Mouse (Mus musculus) heart, embryonic 10.5 days (tissue): Measurements from ENCODE around the gene Ubtd1. TPM values are rescaled to one million over a fixed set of nuclear protein-coding genes. Genes with fewer than 3 reads are reported as not detected.

Experiments used
- DNase-seq: peaks from one replicate; pipeline ENCODE4 v3.0.0-alpha.2; 2017; ENCODE audit warnings: low spot score
- H3K27ac ChIP-seq: fragments of 300-500 bp; sonication (generic); 2 replicates; pipeline ENCODE4 v1.5.1; 2016; ENCODE audit warnings: mild to moderate bottlenecking
- H3K27me3 ChIP-seq: fragments of 300-500 bp; sonication (generic); 2 replicates; pipeline ENCODE4 v1.6.1; 2016; ENCODE audit warnings: mild to moderate bottlenecking; ENCODE audit not compliant: poor library complexity, insufficient read depth, severe bottlenecking
- H3K36me3 ChIP-seq: fragments of 300-500 bp; sonication (generic); 2 replicates; pipeline ENCODE4 v1.6.1; 2016; ENCODE audit warnings: mild to moderate bottlenecking, moderate library complexity
- H3K4me1 ChIP-seq: fragments of 300-500 bp; sonication (generic); 2 replicates; pipeline ENCODE4 v1.6.1; 2016; ENCODE audit warnings: mild to moderate bottlenecking
- H3K4me3 ChIP-seq: fragments of 300-500 bp; sonication (generic); 2 replicates; pipeline ENCODE4 v1.5.1; 2016; ENCODE audit warnings: mild to moderate bottlenecking, moderate library complexity
- H3K9me3 ChIP-seq: fragments of 300-500 bp; sonication (generic); 2 replicates; pipeline ENCODE4 v1.6.1; 2016; ENCODE audit warnings: mild to moderate bottlenecking, moderate library complexity
- WGBS: fragments of 180-500 bp; shearing (Covaris S2); methylation state at CpG from one replicate; pipeline ENCODE4 v1.1.7; 2016; 5-methylcytosine and 5-hydroxymethylcytosine counted together
- polyA plus RNA-seq: library from polyadenylated mRNA; unstranded; fragments of >200 nt; fragmentation: Nextera tagmentation; extraction: Ambion mirVana; gene quantifications from 2 replicates; pipeline ENCODE4 v1.2.1, GENCODE M21; 2016

Ubtd1 gene
- 12.4 and 14.0 TPM in 2 replicates for polyA plus RNA-seq

DNA sequence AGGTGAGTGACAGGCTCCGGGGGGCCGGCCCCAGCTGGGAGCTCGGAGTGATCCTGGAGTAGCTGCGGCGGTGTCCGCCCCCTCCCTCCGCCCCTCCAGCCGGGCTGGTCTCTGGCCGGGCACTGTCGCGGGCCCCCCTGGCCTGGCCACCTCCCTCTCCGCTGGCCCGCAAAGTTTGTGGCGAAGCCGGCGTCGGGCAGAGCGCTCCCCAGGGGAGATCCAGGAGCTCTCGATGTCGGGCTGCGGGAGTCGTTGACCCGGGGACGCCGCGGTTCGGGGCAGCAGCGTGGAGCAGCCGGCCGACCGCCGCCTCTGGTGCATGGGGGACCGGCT lies at the start of gene Ubtd1:
Ubtd1 (plus strand) TSS at position 169 of the 333 bp plus-strand sequence.
- peak within 1 kb of the TSS; percentile 95 for H3K4me3 ChIP-seq
- H3K9me3 ChIP-seq = no peaks in the 10 kb centered on the region
- peaks cover 16% of the 10 kb centered on the region for H3K4me1 ChIP-seq
- DNase-seq = no peak
- H3K36me3 ChIP-seq = no peaks in the 10 kb centered on the region
- H3K27me3 ChIP-seq = 0 out of 2 replicates have a peak, but pooled peaks cover 4% of the 10 kb centered on the region
- peak within 1 kb of the TSS; percentile 93 for H3K27ac ChIP-seq
- WGBS = under 1% methylated on average over 27 of the region's 33 CpGs

DNA sequence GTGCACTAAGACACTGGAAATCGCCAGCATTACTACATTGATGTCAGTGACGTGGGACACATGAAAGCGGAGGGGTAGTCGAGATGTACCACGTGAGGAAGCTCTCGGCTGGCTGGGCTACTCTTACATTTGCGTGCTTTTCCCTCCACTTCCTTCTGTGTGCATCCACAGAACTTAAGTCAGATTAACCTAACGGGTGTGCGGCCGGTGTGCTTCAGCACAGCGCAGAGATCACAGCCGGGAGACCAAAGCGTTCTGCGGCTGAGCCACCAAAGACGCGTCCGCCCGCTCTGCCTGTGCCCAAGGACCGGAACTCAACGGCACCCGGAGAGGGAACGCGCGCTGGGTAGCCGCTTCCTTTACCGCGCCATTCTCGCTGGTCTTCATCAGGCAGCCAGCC lies 48.9 kb upstream of the Ubtd1 start:
- peak overlapping the region; percentile 86 for H3K27ac ChIP-seq
- peaks cover 14% of the 10 kb centered on the region for H3K4me1 ChIP-seq
- no peak for DNase-seq
- under 1% methylated on average over 28 of the region's 28 CpGs for WGBS
- no peaks in the 10 kb centered on the region for H3K9me3 ChIP-seq
- H3K36me3 ChIP-seq = peaks cover 48% of the 10 kb centered on the region
- peak overlapping the region; percentile 86 for H3K4me3 ChIP-seq
- no peaks in the 10 kb centered on the region for H3K27me3 ChIP-seq

DNA sequence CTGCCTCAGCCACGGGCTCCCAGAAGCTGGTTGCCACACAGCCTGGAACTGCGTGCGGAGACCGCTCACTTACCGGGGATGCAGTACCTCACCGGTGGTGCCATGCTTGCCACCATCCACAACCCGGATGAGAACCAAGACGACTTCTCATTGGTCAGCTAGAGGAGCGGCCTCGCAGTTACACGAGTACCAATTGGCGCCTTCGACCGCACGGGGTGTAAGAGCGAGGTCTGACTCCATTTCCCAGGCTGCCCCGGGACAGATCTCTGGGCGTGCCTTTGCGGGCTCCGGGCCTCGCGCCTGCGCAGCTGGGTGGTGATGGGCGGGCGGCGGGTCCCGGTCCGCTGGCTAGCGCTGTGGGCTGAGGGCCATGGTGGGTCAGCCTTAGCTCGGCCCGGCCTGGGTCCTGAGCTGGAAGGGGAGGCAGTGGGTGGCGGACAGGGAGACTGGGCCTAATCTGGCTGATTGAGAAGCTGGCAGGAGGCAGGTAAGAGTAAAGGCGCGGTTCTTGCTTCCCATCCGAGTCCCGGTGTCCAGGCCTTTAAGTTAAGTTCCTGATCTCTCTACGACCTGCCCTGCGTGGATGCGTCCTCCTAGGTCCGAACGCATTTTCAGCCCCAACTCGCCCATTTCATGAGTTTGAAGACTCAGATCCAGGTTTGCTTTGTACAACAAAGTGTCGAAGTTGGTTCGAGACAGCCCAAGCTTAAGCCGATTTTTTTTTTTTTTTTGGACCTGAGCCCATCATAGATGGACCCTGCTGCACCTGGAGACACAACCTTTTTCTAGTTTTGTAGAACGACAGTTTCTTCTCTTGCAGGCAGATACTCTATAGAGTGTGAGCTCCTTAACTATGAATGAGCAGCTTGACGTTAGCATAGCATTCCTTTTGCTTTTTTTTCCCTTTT lies 48.1 kb upstream of the Ubtd1 start, which contains the start of the genes Exosc1 and Zdhhc16:
Exosc1 (minus strand) TSS at position 245 of the 908 bp plus-strand sequence.
Zdhhc16 (plus strand) TSS at position 302 of the 908 bp plus-strand sequence.
- DNase-seq = peak; percentile 99
- Histone ChIP-seq H3K4me1 (peaks cover 14% of the 10 kb centered on the region), H3K27ac (peak within 1 kb of the TSS; percentile 86), H3K27me3 (no peaks in the 10 kb centered on the region), H3K4me3 (peak within 1 kb of the TSS; percentile 86), H3K36me3 (peaks cover 48% of the 10 kb centered on the region), H3K9me3 (no peaks in the 10 kb centered on the region)
- under 1% methylated on average over 47 of the region's 47 CpGs for WGBS

DNA sequence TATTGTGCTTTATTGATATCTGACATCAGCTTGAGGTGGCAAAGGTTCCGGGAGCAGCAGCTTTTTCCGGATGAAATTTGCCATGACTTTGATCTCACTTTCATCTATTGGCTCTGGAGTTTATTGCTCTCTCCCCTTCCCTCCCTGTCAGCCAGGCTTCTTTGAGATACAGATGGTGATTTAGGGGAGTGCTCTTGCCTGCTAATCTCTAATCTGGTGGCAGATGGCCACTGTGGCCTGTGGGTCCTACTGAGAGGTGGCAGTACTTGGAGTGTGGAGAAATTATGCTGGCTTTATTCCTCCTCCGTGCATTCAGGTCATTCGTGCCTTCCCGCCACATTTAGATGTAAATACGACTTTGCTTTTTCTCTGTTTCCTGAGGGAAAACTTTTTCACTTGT lies 47.4 kb upstream of the Ubtd1 start:
- 37% methylated on average over 6 of the region's 6 CpGs for WGBS
- Histone ChIP-seq H3K4me3 (peak overlapping the region; percentile 86), H3K36me3 (peaks cover 49% of the 10 kb centered on the region), H3K27ac (no peak overlapping the region), H3K27me3 (no peaks in the 10 kb centered on the region), H3K9me3 (no peaks in the 10 kb centered on the region), H3K4me1 (peaks cover 14% of the 10 kb centered on the region)
- no peak for DNase-seq

DNA sequence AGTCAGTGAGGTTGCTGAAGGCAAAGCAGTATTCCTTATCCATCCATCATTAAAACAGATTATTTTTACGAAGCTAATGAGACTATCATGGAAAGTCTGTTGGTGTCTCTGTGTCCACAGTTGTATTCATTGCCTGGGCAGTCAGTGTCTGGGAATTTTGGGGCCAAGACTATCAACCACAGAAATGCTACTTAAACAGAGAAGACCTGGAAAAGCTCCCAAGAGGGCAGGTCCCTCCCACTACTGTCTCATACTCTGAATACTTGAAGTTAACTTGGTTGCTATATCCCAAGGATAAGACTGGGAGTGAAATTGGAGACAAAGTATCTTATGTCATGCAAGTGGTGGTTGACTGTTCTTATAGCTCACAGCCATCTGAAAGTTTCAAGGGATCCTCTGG lies 45.6 kb upstream of the Ubtd1 start:
- no peaks in the 10 kb centered on the region for H3K9me3 ChIP-seq
- H3K4me1 ChIP-seq = peaks cover 14% of the 10 kb centered on the region
- no peaks in the 10 kb centered on the region for H3K27me3 ChIP-seq
- WGBS = 90% methylated on average over 1 of the region's 1 CpGs
- H3K36me3 ChIP-seq = peaks cover 52% of the 10 kb centered on the region
- no peak overlapping the region for H3K27ac ChIP-seq
- DNase-seq = no peak
- no peak overlapping the region for H3K4me3 ChIP-seq

DNA sequence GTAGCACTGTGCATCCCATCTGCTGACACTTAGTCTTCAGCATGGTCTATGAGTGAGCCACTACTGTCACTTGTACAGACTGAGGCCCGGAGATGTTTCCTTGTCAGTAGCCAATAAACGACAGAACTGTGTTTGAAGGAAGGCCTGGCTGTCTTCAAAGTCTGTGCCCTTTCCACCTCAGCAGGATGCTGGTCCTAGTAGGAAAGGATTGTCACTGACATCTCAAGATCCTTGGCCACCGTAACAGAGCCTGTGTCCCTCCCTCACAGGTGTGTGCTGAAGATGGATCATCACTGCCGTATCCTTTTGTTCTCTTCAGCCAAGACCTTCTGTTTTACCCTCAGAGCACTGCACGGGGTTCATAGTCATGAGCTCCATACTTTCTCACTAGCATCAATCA lies 43.0 kb upstream of the Ubtd1 start:
- 89% methylated on average over 5 of the region's 5 CpGs for WGBS
- H3K27ac ChIP-seq = no peak overlapping the region
- H3K4me1 ChIP-seq = peaks cover 8% of the 10 kb centered on the region
- no peak overlapping the region for H3K4me3 ChIP-seq
- no peaks in the 10 kb centered on the region for H3K9me3 ChIP-seq
- DNase-seq = no peak
- peaks cover 75% of the 10 kb centered on the region for H3K36me3 ChIP-seq
- no peaks in the 10 kb centered on the region for H3K27me3 ChIP-seq

DNA sequence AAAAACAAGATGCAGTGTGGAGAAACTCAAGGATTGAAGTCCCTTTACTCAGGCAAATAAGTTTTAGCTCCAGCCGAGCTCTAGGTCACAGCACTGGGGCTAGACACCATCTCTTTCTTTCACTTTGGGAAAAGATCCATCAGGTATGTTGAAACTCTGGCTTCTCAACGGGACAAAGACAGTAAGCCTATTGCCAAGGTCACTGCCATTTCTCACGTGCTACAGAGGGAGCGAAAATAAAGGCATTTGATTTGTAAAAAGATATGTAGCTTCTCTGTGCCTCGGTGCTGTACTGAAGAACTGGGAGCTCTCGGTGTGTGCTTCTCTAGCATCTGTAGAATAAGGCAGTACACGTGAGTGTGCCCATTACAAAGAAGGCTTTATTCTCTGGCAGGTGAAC lies 37.7 kb upstream of the Ubtd1 start:
- Histone ChIP-seq H3K36me3 (peaks cover 97% of the 10 kb centered on the region), H3K4me3 (no peak overlapping the region), H3K4me1 (no peaks in the 10 kb centered on the region), H3K9me3 (no peaks in the 10 kb centered on the region), H3K27ac (no peak overlapping the region), H3K27me3 (no peaks in the 10 kb centered on the region)
- no peak for DNase-seq
- 84% methylated on average over 7 of the region's 7 CpGs for WGBS

DNA sequence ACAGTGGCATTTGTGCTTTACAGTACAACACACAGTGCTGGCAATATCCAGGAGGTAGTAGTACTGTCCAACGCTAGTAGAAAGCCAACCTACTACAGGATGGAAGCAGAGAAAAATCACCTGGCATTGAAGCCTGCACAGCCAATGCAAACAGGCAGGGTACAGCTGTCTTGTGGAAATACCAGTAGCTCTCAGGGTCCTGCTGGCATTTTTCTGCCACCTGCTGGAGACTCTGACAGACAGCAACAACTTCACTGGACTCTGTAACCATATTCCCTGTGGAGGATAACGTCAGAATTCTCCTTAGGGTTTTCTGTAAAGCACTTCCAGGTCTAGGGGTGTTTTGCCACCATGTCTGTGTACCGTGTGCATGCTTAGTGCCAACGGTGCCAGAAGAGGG lies 29.3 kb upstream of the Ubtd1 start:
- no peaks in the 10 kb centered on the region for H3K9me3 ChIP-seq
- 79% methylated on average over 4 of the region's 4 CpGs for WGBS
- H3K4me1 ChIP-seq = no peaks in the 10 kb centered on the region
- DNase-seq = no peak
- H3K27me3 ChIP-seq = no peaks in the 10 kb centered on the region
- no peak overlapping the region for H3K4me3 ChIP-seq
- no peak overlapping the region for H3K27ac ChIP-seq
- H3K36me3 ChIP-seq = peaks cover 98% of the 10 kb centered on the region

DNA sequence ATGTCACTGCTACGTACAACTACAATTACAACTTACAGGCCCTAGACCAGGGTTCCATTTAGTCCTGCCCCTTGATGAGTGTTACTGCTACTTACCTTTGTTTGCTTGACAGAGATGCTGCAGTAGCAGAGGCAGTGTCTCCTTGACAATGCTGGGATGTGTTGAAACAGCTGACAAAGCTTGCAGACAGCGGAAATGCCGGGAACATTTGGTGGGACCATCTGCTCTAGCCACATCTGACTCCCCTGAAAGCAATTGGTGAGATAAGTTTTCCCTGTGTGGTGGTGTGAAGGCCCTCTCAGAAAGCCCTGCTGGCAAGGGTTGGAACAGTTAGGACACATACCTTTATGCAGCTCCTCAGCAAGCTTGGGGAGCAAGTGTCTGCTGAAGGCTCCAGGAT lies 28.0 kb upstream of the Ubtd1 start:
- Histone ChIP-seq H3K27ac (no peak overlapping the region), H3K4me3 (no peak overlapping the region), H3K9me3 (no peaks in the 10 kb centered on the region), H3K27me3 (no peaks in the 10 kb centered on the region), H3K4me1 (no peaks in the 10 kb centered on the region), H3K36me3 (peaks cover 96% of the 10 kb centered on the region)
- DNase-seq = no peak
- WGBS = 80% methylated on average over 3 of the region's 3 CpGs

DNA sequence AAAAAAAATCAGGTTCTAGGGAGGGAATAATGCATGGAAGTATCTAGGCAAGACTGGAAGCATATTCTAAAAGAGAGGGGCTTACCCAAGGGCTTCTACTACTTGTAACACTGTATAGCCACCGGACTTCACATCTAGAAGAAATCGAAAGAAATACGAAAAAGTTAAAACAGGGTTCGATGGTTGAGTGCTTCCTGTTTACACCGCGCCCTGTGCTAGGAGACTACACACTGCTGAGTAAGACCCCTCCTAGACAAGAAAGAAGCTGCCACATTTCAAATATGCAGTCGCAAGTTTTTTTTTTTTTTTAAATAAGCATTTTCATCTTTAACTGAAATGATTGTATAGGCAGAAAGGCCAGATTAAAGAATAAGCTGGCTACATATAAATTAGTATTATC lies 11.9 kb upstream of the Ubtd1 start:
- Histone ChIP-seq H3K9me3 (no peaks in the 10 kb centered on the region), H3K27ac (no peak overlapping the region), H3K4me1 (no peaks in the 10 kb centered on the region), H3K4me3 (no peak overlapping the region), H3K27me3 (no peaks in the 10 kb centered on the region), H3K36me3 (peaks cover 47% of the 10 kb centered on the region)
- WGBS = 92% methylated on average over 7 of the region's 7 CpGs
- no peak for DNase-seq

DNA sequence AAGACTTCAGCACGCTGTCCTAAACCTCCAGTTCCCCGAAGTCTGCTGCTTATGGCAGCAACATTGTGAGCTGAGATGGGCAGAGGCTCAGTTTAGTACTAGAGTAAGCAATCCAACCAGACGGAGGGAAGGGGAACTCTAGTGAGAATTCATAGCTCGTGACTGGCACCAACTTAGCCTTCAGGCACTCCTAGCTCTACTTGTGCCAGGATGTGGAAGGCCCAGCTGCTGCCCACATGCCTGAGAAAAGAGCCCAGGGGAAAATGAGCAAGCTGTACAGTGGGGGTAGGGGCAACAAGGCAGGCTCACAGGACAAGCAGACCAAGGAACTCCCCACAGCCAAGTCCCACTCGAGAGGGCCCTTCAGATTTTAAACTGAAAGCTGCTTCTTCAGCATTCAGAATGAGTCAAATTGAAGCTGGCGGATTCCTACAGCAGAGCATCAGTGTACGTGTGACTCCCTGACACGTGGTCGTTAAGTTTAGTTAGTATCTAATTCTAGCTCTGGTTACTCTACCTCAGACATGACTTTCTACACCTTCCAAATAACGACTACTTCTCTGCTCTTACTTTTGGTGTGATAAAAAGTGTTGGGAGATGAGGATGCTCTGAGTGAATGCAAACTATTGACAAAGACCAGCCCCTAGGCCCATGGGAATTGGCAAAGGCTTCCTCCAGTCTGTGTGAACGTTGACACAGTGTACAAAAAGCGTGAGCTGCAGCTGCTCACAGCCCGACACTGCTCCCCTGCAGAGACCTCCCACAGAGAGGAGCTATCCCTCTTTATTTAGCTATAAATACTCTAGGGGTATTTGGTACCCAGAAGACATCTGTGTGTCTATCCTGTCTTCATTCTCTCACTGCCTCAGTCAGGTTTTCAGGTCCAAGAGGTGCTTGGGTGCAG lies 7.4 kb upstream of the Ubtd1 start:
- Histone ChIP-seq H3K27ac (no peak overlapping the region), H3K4me1 (no peaks in the 10 kb centered on the region), H3K9me3 (no peaks in the 10 kb centered on the region), H3K36me3 (peaks cover 8% of the 10 kb centered on the region), H3K4me3 (no peak overlapping the region), H3K27me3 (no peaks in the 10 kb centered on the region)
- no peak for DNase-seq
- WGBS = 70% methylated on average over 13 of the region's 13 CpGs

DNA sequence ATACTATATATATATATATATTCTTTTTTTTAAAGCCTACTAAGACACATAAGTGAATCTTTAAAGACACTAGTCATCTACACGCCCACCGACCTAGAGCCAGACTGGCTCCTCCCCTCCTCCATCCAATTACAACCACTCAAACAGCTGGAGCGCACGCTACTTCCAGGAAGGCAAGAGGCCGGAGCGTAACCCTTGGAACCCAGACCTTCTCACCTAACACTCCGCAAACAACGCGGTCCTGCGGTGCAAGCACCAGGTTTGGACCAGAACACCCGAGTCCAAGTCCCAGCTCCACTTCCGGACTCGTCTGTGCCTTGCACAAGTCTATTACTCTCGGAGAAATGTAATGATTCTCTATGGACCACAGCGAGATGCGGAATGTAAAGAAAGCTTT lies 1.1 kb upstream of the Ubtd1 start:
- H3K9me3 ChIP-seq = no peaks in the 10 kb centered on the region
- peaks cover 16% of the 10 kb centered on the region for H3K4me1 ChIP-seq
- WGBS = 0% methylated on average over 16 of the region's 16 CpGs
- peak; percentile 87 for DNase-seq
- peak overlapping the region; percentile 95 for H3K4me3 ChIP-seq
- H3K27me3 ChIP-seq = 0 out of 2 replicates have a peak, but pooled peaks cover 4% of the 10 kb centered on the region
- peak overlapping the region; percentile 93 for H3K27ac ChIP-seq
- no peaks in the 10 kb centered on the region for H3K36me3 ChIP-seq
